Mouse (Mus musculus): Measurements from ENCODE around the gene Lsg1.

- TF ChIP-seq CTCF (IDR thresholded peaks at IDR 0.05 in 2 of 3, conservative IDR thresholded peaks at IDR 0.05 in 1 of 3; ENCODE audit: control insufficient read depth in 1 of 3, insufficient read depth in 1 of 3, low read depth in 2 of 3, low read length in 3 of 3, poor library complexity in 1 of 3, severe bottlenecking in 1 of 3) (no peak), USF1 (IDR thresholded peaks at IDR 0.05; ENCODE audit: low read depth, low read length) (no peak), GATA1 (IDR thresholded peaks at IDR 0.05; ENCODE audit: low read depth, low read length) (no peak), POLR2AphosphoS2 (IDR thresholded peaks at IDR 0.05; ENCODE audit: low read length) (no peak), POLR2A (IDR thresholded peaks at IDR 0.05; ENCODE audit: control insufficient read depth in 1 of 2, insufficient read depth in 1 of 2, low read depth in 1 of 2, low read length in 2 of 2, poor library complexity in 1 of 2) (no peak), TCF12 (IDR thresholded peaks at IDR 0.05; ENCODE audit: low read depth, low read length) (no peak), ZMIZ1 (IDR thresholded peaks at IDR 0.05; ENCODE audit: low read depth, low read length) (no peak), SMC3 (IDR thresholded peaks at IDR 0.05; ENCODE audit: low read depth, low read length) (no peak), EP300 (IDR thresholded peaks at IDR 0.05; ENCODE audit: low read depth in 1 of 2, low read length in 2 of 2) (no peak), ETS1 (IDR thresholded peaks at IDR 0.05; ENCODE audit: low read depth, low read length) (no peak), NELFE (IDR thresholded peaks at IDR 0.05; ENCODE audit: low read depth, low read length) (no peak), ZNF384 (IDR thresholded peaks at IDR 0.05; ENCODE audit: low read depth, low read length) (no peak), MYB (IDR thresholded peaks at IDR 0.05; ENCODE audit: low read depth, low read length) (no peak)
These were observed 3.1 kb upstream of the Lsg1 start for GRCm38 (mm10) chr16:30590264-30591209.
